ENCODE assay signal across 1 mouse cellular context in genomic region chr19:47067096-47067882, GRCm38 (mm10).
A peak's percentile ranks its signal among the peaks of the same experiment; 100 is the strongest.
TF ChIP-seq lines count a peak whose summit lies in the region.

Gene Taf5, plus strand, starts transcription at chr19:47067746.

TF ChIP-seq in MEL, 35 proteins besides CTCF, POLR2A, EP300 and RAD21 (continued from another document):
- TF ChIP-seq GATA1 (IDR thresholded peaks at IDR 0.05; ENCODE audit: low read depth, low read length) (no peak; the same call in 1 of the 2 replicates), ETS1 (IDR thresholded peaks at IDR 0.05; ENCODE audit: low read depth, low read length) (peak; percentile 59), UBTF (IDR thresholded peaks at IDR 0.05; ENCODE audit: borderline replicate concordance, insufficient read depth, low read depth, low read length) (no peak; the same call in 1 of the 2 replicates), USF1 (IDR thresholded peaks at IDR 0.05; ENCODE audit: low read depth, low read length) (peak; percentile 75), SMC3 (IDR thresholded peaks at IDR 0.05; ENCODE audit: low read depth, low read length) (no peak; the same call in 1 of the 2 replicates)
